Mouse (Mus musculus) erythroblast, embryonic 14.5 days (primary cell): ENCODE measurements around the gene Aldh16a1.

Experiments used
- GATA1 ChIP-seq: IDR thresholded peaks from 2 replicates; pipeline ENCODE4 v1.6.1; 2012; ENCODE audit warnings: low read length, inconsistent platforms, mixed read lengths
- TAL1 ChIP-seq: IDR thresholded peaks from 3 replicates; pipeline ENCODE4 v1.6.1; 2012; ENCODE audit warnings: low read length, inconsistent platforms, mixed read lengths

DNA sequence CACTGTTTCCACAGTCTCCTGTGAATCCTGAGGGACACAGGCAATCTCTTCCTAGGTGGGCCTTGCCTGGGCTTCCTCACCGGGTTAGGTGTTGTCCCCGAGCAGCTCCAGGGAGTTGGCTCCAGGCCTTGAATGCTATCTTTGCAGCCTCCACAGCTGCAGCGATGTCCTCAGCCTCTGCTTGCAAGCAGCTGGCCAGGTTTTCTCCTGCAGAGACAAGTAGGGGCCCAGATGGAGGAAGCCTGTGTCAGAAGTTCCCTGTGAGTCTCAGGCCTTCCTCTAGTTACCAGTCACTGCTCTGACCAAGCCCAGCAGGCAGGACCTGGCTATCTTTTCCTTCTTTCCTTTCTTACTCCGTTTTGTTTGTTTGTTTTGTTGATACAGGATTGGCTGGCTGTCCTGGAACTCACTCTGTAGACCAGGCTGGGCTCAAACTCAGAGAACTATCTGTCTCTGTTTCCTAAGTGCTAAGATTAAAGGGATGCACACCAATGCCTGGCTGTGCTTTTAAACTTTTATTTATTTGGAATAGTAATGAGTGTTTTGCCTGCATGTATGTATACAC is 5.8 kb downstream of the Aldh16a1 start:
- TF ChIP-seq GATA1 (no peak), TAL1 (no peak)
